Mouse (Mus musculus) hindbrain, embryonic 11.5 days (tissue): ENCODE measurements around the gene Rgs5. TPM values are rescaled to one million over a fixed set of nuclear protein-coding genes. Genes with fewer than 3 reads are reported as not detected.

Experiments
- polyA plus RNA-seq: library from polyadenylated mRNA; unstranded; fragments of >200 nt; fragmentation: Nextera tagmentation; extraction: Ambion mirVana; gene quantifications from 2 replicates; pipeline ENCODE4 v1.2.1, GENCODE M21; 2014

Rgs5 gene
- polyA plus RNA-seq, 1 experiment from 2014 or later, result 3.0 TPM

Other genes with a start within 250 kb of the Rgs5 start
- gene Nuf2, start 124.0 kb upstream of the Rgs5 start, polyA plus RNA-seq, result 75.5 and 81.7 TPM in 2 replicates
- gene Rgs4, start 92.1 kb downstream of the Rgs5 start, polyA plus RNA-seq, result 17.3 and 21.3 TPM in 2 replicates